Mouse (Mus musculus) Patski (cell line): ENCODE results near the gene F2r. TPM values are rescaled to one million over a fixed set of nuclear protein-coding genes. Genes with fewer than 3 reads are reported as not detected.

ENCODE experiments used
- ATAC-seq: fragments of 100-300 bp; one replicate; pipeline ENCODE4 v1.8.0; 2021
- CTCF ChIA-PET: fragments of 350-600 bp; sonication (Branson Sonifier 250); formaldehyde crosslinking; loops from one replicate; lab custom pipeline; 2022; ENCODE audit warnings: inconsistent platforms; lab: Charles Lee
- POLR2A ChIA-PET: fragments of 350-600 bp; sonication (Branson Sonifier 250); formaldehyde crosslinking; loops from one replicate; lab custom pipeline; 2022; ENCODE audit warnings: antibody characterized with exemption, inconsistent platforms; lab: Charles Lee
- DNase-seq: peaks from one replicate; pipeline ENCODE4 v3.0.0-alpha.2; 2011; ENCODE audit warnings: low read depth, low spot score
- H3K27me3 ChIP-seq: fragments of 371-371 bp; one replicate; pipeline ENCODE4 v1.5.1; 2021
- CTCF ChIP-seq: fragments of 100-300 bp; IDR thresholded peaks from one replicate; pipeline ENCODE4 v1.5.1; 2021
- in situ Hi-C: fragments of 300-500 bp; cut with MboI; formaldehyde crosslinking; loops from 3 replicates; pipeline ENCODE4 v1.11.1; 2018; ENCODE audit warnings: low pct_unique_long_range_greater_than_20kb, mixed read lengths
- polyA plus RNA-seq: library from polyadenylated mRNA; unstranded; gene quantifications from one replicate; pipeline ENCODE4 v1.2.3, GENCODE M21; 2021

Gene F2r
- polyA plus RNA-seq, result 168 TPM

- ChIA-PET CTCF (interaction anchor here (1.2 to 1.3 kb wide), 3 partner anchors 15 to 32 kb away, joined by 3 to 6 read pairs (median 3); no protein-coding TSS in a partner anchor), POLR2A (interaction anchor here (0.8 to 1.5 kb wide), 2 partner anchors 25 to 41 kb away, joined by 3 to 4 read pairs; no protein-coding TSS in a partner anchor)
- DNase-seq (peak; percentile 92), ATAC-seq (peak; percentile 91)
- no peak for TF ChIP-seq CTCF
- no peaks in the 10 kb centered on the region for H3K27me3 ChIP-seq
- in situ Hi-C loops, result no loop called here
These were observed at the start of gene F2r for GRCm38 (mm10) chr13:95618309-95618712. TSS of gene F2r (minus strand) at chr13:95618487.

DNA sequence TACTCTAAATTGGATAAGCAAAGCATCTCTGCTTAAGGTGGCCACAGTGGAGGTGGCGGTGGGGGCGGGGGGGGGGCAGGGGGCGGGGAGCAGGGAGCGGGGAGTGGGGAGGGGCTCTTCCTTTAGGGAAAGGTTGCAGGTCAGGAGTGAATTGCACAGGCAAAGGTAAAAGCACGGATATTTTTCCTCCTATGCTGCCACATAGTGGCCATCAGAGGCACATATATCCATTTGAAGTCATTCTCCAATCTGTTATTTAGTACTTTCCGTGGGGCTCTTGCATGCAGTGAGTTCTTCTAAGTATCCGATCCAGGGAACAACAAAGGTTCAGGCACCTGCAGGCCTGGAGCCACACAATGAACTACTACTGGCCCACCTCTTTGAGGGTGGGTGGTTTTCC is 49.0 kb upstream of the F2r start:
- DNase-seq (no peak), ATAC-seq (no peak)
- CTCF ChIA-PET, result interaction anchor here (1.5 to 2.2 kb wide), 3 partner anchors 9 to 104 kb away, joined by 4 to 14 read pairs (median 7); no protein-coding TSS in a partner anchor
- TF ChIP-seq CTCF, result peak; percentile 53
- in situ Hi-C loops, result no loop called here
- POLR2A ChIA-PET, result no interaction called here
- no peaks in the 10 kb centered on the region for H3K27me3 ChIP-seq

- no peak for TF ChIP-seq CTCF
These were observed 47.5 kb upstream of the F2r start for GRCm38 (mm10) chr13:95665644-95666356.

DNA sequence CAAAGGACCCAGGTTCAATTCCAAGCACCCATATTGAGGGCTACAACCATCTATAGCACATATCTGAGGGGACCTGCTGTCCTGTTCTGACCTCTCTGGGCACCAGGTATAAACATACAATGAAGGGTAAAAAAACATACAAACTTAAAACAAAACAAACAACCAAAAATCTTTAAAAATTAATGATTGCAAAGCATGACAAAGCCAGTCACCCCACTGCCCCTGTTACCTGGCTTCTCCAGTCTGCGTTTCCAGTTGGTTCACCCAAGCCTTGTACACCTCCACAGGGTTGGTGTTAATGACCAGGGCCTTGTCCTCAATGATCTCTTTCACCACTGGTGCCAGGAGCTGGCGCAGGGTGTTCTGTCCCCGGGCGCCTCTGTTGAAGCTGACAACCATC is 45.5 kb upstream of the F2r start:
- DNase-seq (no peak), ATAC-seq (no peak)
- in situ Hi-C loops, result loop anchor here (5.0 kb wide), 1 partner anchor 92 kb away; no protein-coding TSS in a partner anchor
- CTCF ChIA-PET, result interaction anchor here (1.0 to 2.8 kb wide), 3 partner anchors 9 to 101 kb away, joined by 4 to 17 read pairs (median 4); no protein-coding TSS in a partner anchor
- POLR2A ChIA-PET, result interaction anchor here (1.3 kb wide), 1 partner anchor 24 kb away, joined by 3 read pairs; no protein-coding TSS in a partner anchor
- H3K27me3 ChIP-seq, result no peaks in the 10 kb centered on the region
- no peak for TF ChIP-seq CTCF

More at GRCm38 (mm10) chr13:95665644-95666356, 47.5 kb upstream of the F2r start:
- in situ Hi-C loops, result no loop called here
- CTCF ChIA-PET, result interaction anchor here (0.9 to 2.8 kb wide), 4 partner anchors 17 to 102 kb away, joined by 3 to 17 read pairs (median 4); no protein-coding TSS in a partner anchor
- no peak for DNase-seq
- POLR2A ChIA-PET, result interaction anchor here (0.6 to 0.8 kb wide), 2 partner anchors 38 to 102 kb away, joined by 3 to 4 read pairs; no protein-coding TSS in a partner anchor
- no peaks in the 10 kb centered on the region for H3K27me3 ChIP-seq
- no peak for ATAC-seq

- TF ChIP-seq CTCF, result no peak
- CTCF ChIA-PET, result no interaction called here
- POLR2A ChIA-PET, result interaction anchor here (1.2 kb wide), 1 partner anchor 41 kb away, joined by 3 read pairs; the partner anchor contains the start of gene F2r
- no peak for ATAC-seq
- H3K27me3 ChIP-seq, result no peaks in the 10 kb centered on the region
- no peak for DNase-seq
- in situ Hi-C loops, result no loop called here
These were observed 41.1 kb upstream of the F2r start for GRCm38 (mm10) chr13:95659432-95659831.

- in situ Hi-C loops, result no loop called here
- no peaks in the 10 kb centered on the region for H3K27me3 ChIP-seq
- DNase-seq (no peak), ATAC-seq (no peak)
- TF ChIP-seq CTCF, result no peak
- ChIA-PET CTCF (interaction anchor here (0.8 kb wide), 1 partner anchor 14 kb away, joined by 3 read pairs; no protein-coding TSS in a partner anchor), POLR2A (no interaction called here)
These were observed 38.9 kb upstream of the F2r start for GRCm38 (mm10) chr13:95657171-95657570.

DNA sequence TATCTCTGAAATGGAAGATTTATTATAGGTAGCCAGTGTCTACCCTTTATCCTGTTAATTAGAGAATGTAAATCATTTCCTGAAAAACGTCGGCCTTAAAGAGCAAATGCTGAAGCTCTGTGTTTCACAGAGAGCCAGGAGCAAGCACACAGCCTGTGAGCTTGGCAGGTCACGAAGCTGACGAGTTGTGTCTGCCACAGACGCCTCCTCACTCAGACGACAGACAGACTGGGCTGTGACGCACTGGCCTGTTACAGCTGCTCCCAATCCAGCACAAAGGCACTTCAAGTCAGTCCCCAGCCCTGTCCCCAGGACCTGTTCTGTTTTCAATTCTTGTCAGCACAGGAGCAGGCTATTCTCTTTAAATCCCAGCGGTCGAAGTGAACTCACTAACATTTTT is 37.0 kb upstream of the F2r start:
- no peaks in the 10 kb centered on the region for H3K27me3 ChIP-seq
- ChIA-PET POLR2A (no interaction called here), CTCF (interaction anchor here (1.1 to 1.3 kb wide), 2 partner anchors 8 to 14 kb away, joined by 3 to 4 read pairs; no protein-coding TSS in a partner anchor)
- no peak for ATAC-seq
- in situ Hi-C loops, result no loop called here
- no peak for DNase-seq
- no peak for TF ChIP-seq CTCF

- no peaks in the 10 kb centered on the region for H3K27me3 ChIP-seq
- CTCF ChIA-PET, result interaction anchor here (1.1 kb wide), 1 partner anchor 9 kb away, joined by 3 read pairs; no protein-coding TSS in a partner anchor
- no peak for DNase-seq
- no peak for ATAC-seq
- no peak for TF ChIP-seq CTCF
- in situ Hi-C loops, result no loop called here
- POLR2A ChIA-PET, result no interaction called here
These were observed 35.4 kb upstream of the F2r start for GRCm38 (mm10) chr13:95653696-95654095.

DNA sequence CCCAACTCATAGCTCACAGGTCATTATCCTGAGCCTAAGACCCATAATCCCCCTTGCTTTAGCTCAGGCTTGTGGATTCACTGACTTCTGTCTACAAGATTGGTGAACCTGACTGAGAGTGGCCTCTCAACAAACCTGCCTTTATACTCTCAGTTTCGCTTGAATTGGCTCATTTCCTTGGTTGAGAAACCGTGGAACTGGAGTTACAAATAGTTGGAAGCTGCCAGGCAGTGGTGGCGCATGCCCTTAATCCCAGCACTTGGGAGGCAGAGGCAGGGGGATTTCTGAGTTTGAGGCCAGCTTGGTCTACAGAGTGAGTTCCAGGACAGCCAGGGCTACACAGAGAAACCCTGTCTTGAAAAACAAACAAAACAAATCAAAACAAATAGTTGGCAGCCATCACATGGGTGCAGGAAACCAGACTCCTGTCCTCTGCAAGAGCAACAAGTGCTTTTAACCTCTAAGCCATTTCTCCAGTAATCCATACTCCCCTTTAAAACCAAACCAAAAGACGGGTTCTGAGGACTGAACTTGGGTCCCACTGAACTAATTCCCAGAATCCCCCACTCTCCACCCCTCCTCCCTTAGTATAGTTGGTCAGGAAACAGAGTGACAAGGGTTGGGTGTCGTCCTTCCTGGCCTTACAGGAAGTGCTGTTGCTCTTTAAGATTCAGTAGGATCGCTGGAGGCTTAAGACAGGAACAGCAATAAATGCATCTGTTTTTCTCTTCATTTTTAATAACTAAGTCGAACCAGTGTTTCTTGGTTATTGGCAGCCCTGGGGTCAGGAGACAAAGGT is 33.8 kb upstream of the F2r start:
- in situ Hi-C loops, result no loop called here
- CTCF ChIA-PET, result no interaction called here
- ATAC-seq, result no peak
- H3K27me3 ChIP-seq, result no peaks in the 10 kb centered on the region
- POLR2A ChIA-PET, result interaction anchor here (0.6 kb wide), 1 partner anchor 1189 kb away, joined by 3 read pairs; no protein-coding TSS in a partner anchor
- DNase-seq, result no peak
- TF ChIP-seq CTCF, result no peak

- DNase-seq (no peak), ATAC-seq (no peak)
- ChIA-PET POLR2A (no interaction called here), CTCF (interaction anchor here (1.0 to 1.7 kb wide), 2 partner anchors 11 to 15 kb away, joined by 3 to 4 read pairs; no protein-coding TSS in a partner anchor)
- TF ChIP-seq CTCF, result no peak
- in situ Hi-C loops, result no loop called here
- no peaks in the 10 kb centered on the region for H3K27me3 ChIP-seq
These were observed 31.7 kb upstream of the F2r start for GRCm38 (mm10) chr13:95649941-95650340.
